In genomic region chr8:15669515-15669914, GRCm38 (mm10) we compare ENCODE assay signal across 19 mouse cellular contexts.
"Had no signal": no experiment of that assay in that cellular context is flagged by ENCODE, and none has a peak within 500 bp of the region (broad histone marks: within the 10 kb centered on the region; RNA-seq: fewer than 3 reads in every experiment).

No protein-coding gene starts in this region.

- H3K27me3 ChIP-seq: intestine, embryonic 15.5 days; limb, embryonic 13.5 days; liver, embryonic 12.5 days; liver, embryonic 15.5 days; lung, embryonic 15.5 days; megakaryocyte, embryonic 14.5 days; midbrain, embryonic 13.5 days had no signal

- H3K9ac ChIP-seq: intestine, embryonic 15.5 days; limb, embryonic 13.5 days; liver, embryonic 12.5 days; liver, embryonic 15.5 days; lung, embryonic 15.5 days; midbrain, embryonic 13.5 days had no signal

- H3K4me3 ChIP-seq: intestine, embryonic 15.5 days; layer of hippocampus, adult 2 months; limb, embryonic 10.5 days; limb, embryonic 13.5 days; liver, embryonic 12.5 days; liver, embryonic 15.5 days; lung, embryonic 15.5 days; megakaryocyte, embryonic 14.5 days; midbrain, embryonic 10.5 days; midbrain, embryonic 13.5 days had no signal

- H3K4me1 ChIP-seq: intestine, embryonic 15.5 days; limb, embryonic 10.5 days; limb, embryonic 13.5 days; liver, embryonic 12.5 days; liver, embryonic 15.5 days; lung, embryonic 15.5 days; megakaryocyte, embryonic 14.5 days had no signal

- H3K27ac ChIP-seq: intestine, embryonic 15.5 days; layer of hippocampus, adult 2 months; limb, embryonic 10.5 days; limb, embryonic 13.5 days; liver, embryonic 12.5 days; liver, embryonic 15.5 days; lung, embryonic 15.5 days; midbrain, embryonic 10.5 days; midbrain, embryonic 13.5 days had no signal

- H3K4me2 ChIP-seq: intestine, embryonic 15.5 days; limb, embryonic 13.5 days; liver, embryonic 12.5 days; liver, embryonic 15.5 days; lung, embryonic 15.5 days; midbrain, embryonic 13.5 days had no signal

- H3K9me3 ChIP-seq: intestine, embryonic 15.5 days; limb, embryonic 10.5 days; limb, embryonic 13.5 days; liver, embryonic 12.5 days; liver, embryonic 15.5 days; lung, embryonic 15.5 days; midbrain, embryonic 10.5 days; midbrain, embryonic 13.5 days had no signal

- DNase-seq: kidney, adult 18-20 months; kidney, postnatal 10 days; layer of hippocampus, adult 9-11 months; liver; lung, adult 18-20 months; lung, postnatal 10 days; lung, postnatal 36 days; thymus, adult 18-20 months; thymus, postnatal 36 days had no signal

- ATAC-seq: intestine, embryonic 15.5 days; liver, embryonic 12.5 days; midbrain, embryonic 13.5 days had no signal

- H3K36me3 ChIP-seq: intestine, embryonic 15.5 days; limb, embryonic 10.5 days; limb, embryonic 13.5 days; liver, embryonic 12.5 days; liver, embryonic 15.5 days; lung, embryonic 15.5 days; midbrain, embryonic 10.5 days; midbrain, embryonic 13.5 days had no signal
